ENCODE assay signal across 8 mouse cellular contexts in the genomic region with DNA sequence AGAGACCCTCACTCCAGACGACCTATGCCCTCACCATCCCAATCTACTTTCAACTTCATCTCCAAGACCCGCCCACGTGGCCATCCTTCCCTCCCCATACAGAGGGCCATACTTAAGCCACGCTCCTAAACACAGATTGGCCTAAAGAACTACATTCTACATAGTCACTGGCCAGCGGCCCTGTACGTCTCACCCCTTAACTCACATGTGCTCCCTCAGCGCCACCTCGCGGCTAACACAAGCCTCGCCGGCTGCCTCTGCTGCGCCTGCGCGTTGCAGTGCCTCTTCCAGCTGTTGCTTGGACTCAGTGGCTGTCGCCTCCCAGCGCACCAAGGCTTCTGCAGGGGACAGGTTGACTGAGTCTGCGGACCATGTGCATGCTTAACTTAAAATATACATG. TPM values are rescaled to one million over a fixed set of nuclear protein-coding genes. Genes with fewer than 3 reads are reported as not detected.
DNase-seq lines count a peak whose midpoint lies in the region; TF ChIP-seq lines count a peak whose summit lies in the region.

No protein-coding gene starts in this region.

- no peak overlapping the region for H3K27ac ChIP-seq in cortical plate, adult 2 months (ENCODE audit: insufficient read depth, low read length)

- DNase-seq in ZHBTc4 (ENCODE audit: low read depth, low spot score): peak; percentile 98
- DNase-seq in gastrocnemius, postnatal 10 days: peak; percentile 97
- DNase-seq in induced T-regulatory cell, adult 2 months (ENCODE audit: low read depth): peak; percentile 95
- DNase-seq in left cerebral cortex, adult 8-10 months (ENCODE audit: low spot score in 2 of 2): peak; percentile 83 to 85
- peak; percentile 91 to 92 for DNase-seq in right cerebral cortex, adult 2 months (ENCODE audit: low spot score in 2 of 2)
- DNase-seq in urinary bladder, postnatal 10 days (ENCODE audit: low spot score): peak; percentile 89

- TF ChIP-seq POLR2A in cortical plate, adult 2 months (IDR thresholded peaks at IDR 0.05; ENCODE audit: extremely low read depth, insufficient read depth, low read length): no peak

- no peaks in the 10 kb centered on the region for H3K36me3 ChIP-seq in megakaryocyte, embryonic 14.5 days (replicated peaks; ENCODE audit: low read length)

- no peaks in the 10 kb centered on the region for H3K4me1 ChIP-seq in cortical plate, adult 2 months (ENCODE audit: control insufficient read depth, insufficient read depth, low read length)
- H3K4me1 ChIP-seq in megakaryocyte, embryonic 14.5 days: peaks cover 43% of the 10 kb centered on the region

- TF ChIP-seq CTCF in cortical plate, adult 2 months (IDR thresholded peaks at IDR 0.05; ENCODE audit: extremely low read depth, insufficient read depth, low read length): peak; percentile 88

- no peaks in the 10 kb centered on the region for H3K9me3 ChIP-seq in megakaryocyte, embryonic 14.5 days

- H3K27me3 ChIP-seq in megakaryocyte, embryonic 14.5 days (replicated peaks): peaks cover 24% of the 10 kb centered on the region

- no peak overlapping the region for H3K4me3 ChIP-seq in cortical plate, adult 2 months (ENCODE audit: insufficient read depth, low read length)
- peak overlapping the region; percentile 64 for H3K4me3 ChIP-seq in megakaryocyte, embryonic 14.5 days (replicated peaks)

RNA-seq across cellular contexts. Expression of gene Ccdc194, which starts 3.9 kb away (rescaled TPM):
- not detected in 2 replicates for polyA plus RNA-seq in cortical plate, adult 2 months (2012; rRNA removed)
- total RNA-seq in gastrocnemius, postnatal 10 days (2021): 1 to 10 TPM in 1 of 2 experiments, under 1 TPM in 1; 0.21 to 2.5 TPM
- total RNA-seq in left cerebral cortex, adult 8-10 months (2022): not detected
- 0.16 TPM in 1 of 2 replicates, not detected in the other for polyA plus RNA-seq in megakaryocyte, embryonic 14.5 days (2012; ENCODE audit: insufficient read depth, low replicate concordance)

RNA-seq across cellular contexts. Expression of gene Plvap, which starts 10.1 kb away (rescaled TPM):
- polyA plus RNA-seq in cortical plate, adult 2 months (2012; rRNA removed): 11.0 and 11.9 TPM in 2 replicates
- total RNA-seq in gastrocnemius, postnatal 10 days (2021): 10 to 100 TPM; 10.7 to 14.2 TPM
- total RNA-seq in left cerebral cortex, adult 8-10 months (2022): 10 to 100 TPM in 2 of 4 experiments, 1 to 10 TPM in 2; 7.0 to 11.7 (median 9.6) TPM
- polyA plus RNA-seq in megakaryocyte, embryonic 14.5 days (2012; ENCODE audit: insufficient read depth, low replicate concordance): 4.0 and 6.0 TPM in 2 replicates

RNA-seq across cellular contexts. Expression of gene Bst2, which starts 15.6 kb away (rescaled TPM):
- 20.0 and 20.5 TPM in 2 replicates for polyA plus RNA-seq in cortical plate, adult 2 months (2012; rRNA removed)
- 10 to 100 TPM; 10.0 to 12.0 TPM for total RNA-seq in gastrocnemius, postnatal 10 days (2021)
- total RNA-seq in left cerebral cortex, adult 8-10 months (2022): 10 to 100 TPM in 1 of 4 experiments, 1 to 10 TPM in 3; 4.1 to 11.8 (median 6.4) TPM
- polyA plus RNA-seq in megakaryocyte, embryonic 14.5 days (2012; ENCODE audit: insufficient read depth, low replicate concordance): 105 and 345 TPM in 2 replicates

RNA-seq across cellular contexts. Expression of gene Mvb12a, which starts 21.1 kb away (rescaled TPM):
- polyA plus RNA-seq in cortical plate, adult 2 months (2012; rRNA removed): 95.4 and 100 TPM in 2 replicates
- total RNA-seq in gastrocnemius, postnatal 10 days (2021): 10 to 100 TPM; 21.8 to 25.5 TPM
- 10 to 100 TPM; 38.0 to 44.2 (median 39.9) TPM for total RNA-seq in left cerebral cortex, adult 8-10 months (2022)
- polyA plus RNA-seq in megakaryocyte, embryonic 14.5 days (2012; ENCODE audit: insufficient read depth, low replicate concordance): 199 and 226 TPM in 2 replicates

RNA-seq across cellular contexts. Expression of gene Gtpbp3, which starts 33.7 kb away (rescaled TPM):
- polyA plus RNA-seq in cortical plate, adult 2 months (2012; rRNA removed): 35.0 and 37.4 TPM in 2 replicates
- total RNA-seq in gastrocnemius, postnatal 10 days (2021): 10 to 100 TPM in 1 of 2 experiments, 1 to 10 TPM in 1; 8.8 to 12.4 TPM
- total RNA-seq in left cerebral cortex, adult 8-10 months (2022): 10 to 100 TPM; 28.0 to 37.8 (median 31.0) TPM
- polyA plus RNA-seq in megakaryocyte, embryonic 14.5 days (2012; ENCODE audit: insufficient read depth, low replicate concordance): 17.4 and 21.7 TPM in 2 replicates
